Mouse (Mus musculus): Measurements from ENCODE around the gene Phactr2. TPM values are rescaled to one million over a fixed set of nuclear protein-coding genes. Genes with fewer than 3 reads are reported as not detected.

The Phactr2 gene
- total RNA-seq, 2 experiments from 2014 or later: 13.1 to 15.5 TPM

GRCm38 (mm10) chr10:13289252-13289961 lies 184.8 kb downstream of the Phactr2 start:
- intact Hi-C loops (cut with DNase I): no loop called here
- no peak for DNase-seq

DNA sequence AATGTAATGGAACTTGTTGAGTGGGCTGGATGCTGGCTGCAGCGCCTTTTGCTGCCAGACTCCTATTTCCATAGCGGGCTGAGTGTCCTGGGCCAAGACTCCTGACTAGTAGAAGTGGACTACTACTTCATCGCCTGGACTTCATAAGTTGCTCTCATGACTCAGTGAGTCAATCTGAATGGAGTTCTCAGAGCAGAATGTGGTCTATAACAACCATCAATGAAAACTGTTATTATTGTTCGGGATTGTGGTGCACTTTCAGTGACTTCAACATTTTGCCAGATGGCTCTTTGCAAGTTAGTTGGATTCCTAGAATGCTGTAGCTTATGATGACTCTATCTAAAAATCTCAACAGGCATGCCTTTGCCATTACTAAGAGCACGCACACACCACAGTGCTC lies 185.9 kb downstream of the Phactr2 start:
- intact Hi-C loops (cut with DNase I): no loop called here

GRCm38 (mm10) chr10:13283441-13283840 lies 190.8 kb downstream of the Phactr2 start:
- intact Hi-C loops (cut with DNase I): no loop called here
- DNase-seq: no peak

More for the DNA sequence above, 185.9 kb downstream of the Phactr2 start:
- no peak for DNase-seq

- DNase-seq: no peak
- intact Hi-C loops (cut with DNase I): no loop called here
Observed at GRCm38 (mm10) chr10:13280298-13280853, 193.8 kb downstream of the Phactr2 start.

DNA sequence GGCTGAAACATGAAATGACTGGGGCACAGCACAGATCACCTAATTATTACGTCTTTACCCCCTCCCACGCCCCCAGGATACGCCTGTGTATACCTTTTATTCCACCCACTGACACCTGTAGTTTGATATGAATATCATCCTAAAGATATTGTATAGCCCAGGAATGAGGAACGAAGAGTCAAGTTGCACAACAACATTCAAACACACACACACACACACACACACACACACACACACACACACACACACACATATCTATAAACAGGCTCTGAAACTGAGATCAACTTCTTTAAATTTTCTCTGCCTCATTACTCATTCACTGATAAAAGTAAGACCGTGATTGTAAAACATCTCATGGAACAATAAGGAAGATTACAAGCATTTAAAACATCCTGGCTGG lies 197.9 kb downstream of the Phactr2 start:
- no peak for DNase-seq
- intact Hi-C loops (cut with DNase I): no loop called here

GRCm38 (mm10) chr10:13275152-13275551 lies 199.1 kb downstream of the Phactr2 start:
- intact Hi-C loops (cut with DNase I): no loop called here
- no peak for DNase-seq

GRCm38 (mm10) chr10:13274699-13275098 lies 199.5 kb downstream of the Phactr2 start:
- DNase-seq: no peak
- intact Hi-C loops (cut with DNase I): no loop called here

- intact Hi-C loops (cut with DNase I): no loop called here
- no peak for DNase-seq
Observed at GRCm38 (mm10) chr10:13273756-13274155, 200.5 kb downstream of the Phactr2 start.

DNA sequence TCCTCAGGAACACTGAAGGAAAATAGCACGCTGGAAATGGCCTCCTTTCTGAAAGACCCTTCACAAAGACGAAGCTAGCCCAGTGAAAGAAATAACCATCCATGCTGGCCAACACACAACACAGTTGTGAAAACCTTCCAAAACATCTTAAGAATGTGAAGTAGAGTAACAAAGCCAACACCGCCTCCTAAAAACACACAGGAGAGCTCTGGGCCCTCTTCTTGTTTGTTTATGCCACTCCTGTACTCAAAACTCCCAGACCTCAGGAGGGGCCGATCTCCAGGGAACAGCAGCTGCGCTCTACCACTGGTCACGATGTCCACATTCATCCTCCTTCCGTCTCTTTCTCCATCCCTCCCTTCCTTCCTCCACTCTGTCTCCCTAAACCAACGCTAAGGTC lies 202.5 kb downstream of the Phactr2 start:
- no peak for DNase-seq
- intact Hi-C loops (cut with DNase I): no loop called here

- intact Hi-C loops (cut with DNase I): no loop called here
- no peak for DNase-seq
Observed at GRCm38 (mm10) chr10:13271099-13271498, 203.1 kb downstream of the Phactr2 start.

- intact Hi-C loops (cut with DNase I): no loop called here
- DNase-seq: no peak
Observed at GRCm38 (mm10) chr10:13270270-13270669, 203.9 kb downstream of the Phactr2 start.

DNA sequence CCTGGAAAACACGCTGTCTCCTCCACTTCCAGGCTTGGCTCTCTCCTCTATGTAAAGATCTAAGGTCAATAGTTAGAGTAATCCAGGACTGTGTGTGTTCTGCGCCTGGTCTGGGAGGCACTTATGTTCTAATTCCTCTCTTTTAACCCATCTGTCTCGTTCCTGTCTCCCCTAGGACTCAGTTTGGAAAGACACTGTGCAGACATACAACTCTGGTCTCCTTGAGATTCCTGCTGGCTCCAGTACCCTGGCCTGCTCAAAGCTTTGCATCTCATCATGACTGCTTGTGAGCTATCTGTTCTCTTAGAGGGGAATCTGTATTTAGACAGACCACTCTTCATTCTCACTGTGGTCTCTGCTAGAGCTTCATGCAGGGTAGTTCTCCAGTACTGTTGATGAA lies 215.0 kb downstream of the Phactr2 start:
- intact Hi-C loops (cut with DNase I): no loop called here
- DNase-seq: no peak

DNA sequence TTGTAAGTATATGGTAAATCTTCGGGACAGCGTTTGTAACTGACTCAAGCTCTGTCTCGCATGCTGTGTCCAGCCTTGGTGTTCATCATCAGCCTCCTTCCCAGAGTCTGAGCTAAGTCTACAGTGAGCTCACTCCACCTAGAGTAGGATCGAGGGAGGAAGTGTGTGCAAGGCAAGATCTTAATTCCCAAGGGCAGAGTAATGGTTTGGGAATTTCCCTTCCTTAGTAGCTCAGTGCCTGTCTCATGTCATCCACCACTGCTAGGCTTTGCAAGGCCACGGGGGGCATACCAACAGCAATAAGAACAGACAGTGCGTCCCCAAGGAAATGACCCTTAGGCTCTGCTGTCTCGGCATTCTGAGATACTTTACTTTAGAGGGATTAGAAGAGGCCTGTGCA lies 218.0 kb downstream of the Phactr2 start:
- DNase-seq: no peak
- intact Hi-C loops (cut with DNase I): no loop called here

GRCm38 (mm10) chr10:13250280-13250679 lies 223.9 kb downstream of the Phactr2 start:
- DNase-seq: no peak
- intact Hi-C loops (cut with DNase I): no loop called here

DNA sequence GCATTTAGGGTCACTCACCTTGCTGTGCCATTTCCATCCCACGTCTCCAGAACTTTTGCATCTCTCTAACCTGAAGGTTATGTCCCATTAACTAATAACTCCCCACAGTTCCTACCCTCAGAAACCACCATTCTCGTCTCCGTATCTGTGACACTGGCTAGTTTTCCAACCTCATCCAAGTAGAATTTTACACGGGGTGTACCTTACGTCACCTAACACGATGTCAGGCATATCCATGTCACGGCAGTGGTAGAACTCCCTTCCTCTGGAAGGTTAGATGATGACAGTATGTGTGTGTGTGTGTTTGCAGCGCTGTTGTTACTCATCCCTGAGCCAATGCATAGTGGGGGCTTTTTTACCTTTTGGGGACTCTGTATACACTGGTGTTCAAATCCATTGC lies 225.1 kb downstream of the Phactr2 start:
- no peak for DNase-seq
- intact Hi-C loops (cut with DNase I): no loop called here

GRCm38 (mm10) chr10:13245714-13246113 lies 228.5 kb downstream of the Phactr2 start:
- no peak for DNase-seq
- intact Hi-C loops (cut with DNase I): no loop called here

DNA sequence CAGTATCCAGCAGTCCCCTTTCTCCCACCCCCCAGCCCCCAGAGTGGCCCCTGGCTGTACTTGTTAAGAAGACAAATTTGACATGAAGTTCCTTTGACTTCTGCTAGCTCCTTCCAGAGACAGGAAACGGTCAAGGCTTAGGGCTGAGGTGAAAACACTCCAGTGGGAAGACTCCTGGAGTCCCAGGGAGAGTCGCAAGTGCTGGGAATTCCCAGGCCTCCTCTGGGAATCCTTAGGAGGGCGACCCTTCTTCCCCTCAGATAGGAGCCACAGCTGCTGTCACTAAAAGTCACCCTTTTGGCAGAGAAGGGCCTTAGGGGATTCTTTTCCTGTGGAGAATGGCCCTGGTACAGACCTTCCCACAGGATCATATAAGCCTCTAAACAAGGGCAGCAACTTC lies 230.0 kb downstream of the Phactr2 start:
- DNase-seq: no peak

GRCm38 (mm10) chr10:13240431-13240830 lies 233.8 kb downstream of the Phactr2 start:
- no peak for DNase-seq
- intact Hi-C loops (cut with DNase I): no loop called here

More for the DNA sequence above, 230.0 kb downstream of the Phactr2 start:
- intact Hi-C loops (cut with DNase I): no loop called here

GRCm38 (mm10) chr10:13238188-13238587 lies 236.0 kb downstream of the Phactr2 start:
- no peak for DNase-seq
- intact Hi-C loops (cut with DNase I): no loop called here

- intact Hi-C loops (cut with DNase I): no loop called here
- DNase-seq: no peak
Observed at GRCm38 (mm10) chr10:13236866-13237265, 237.3 kb downstream of the Phactr2 start.

GRCm38 (mm10) chr10:13234503-13234902 lies 239.7 kb downstream of the Phactr2 start:
- intact Hi-C loops (cut with DNase I): no loop called here
- DNase-seq: no peak

GRCm38 (mm10) chr10:13233941-13234340 lies 240.3 kb downstream of the Phactr2 start:
- intact Hi-C loops (cut with DNase I): no loop called here
- no peak for DNase-seq

Measured in gastrocnemius, postnatal 36 days (tissue).